Mouse (Mus musculus) heart, adult 2 months (tissue): ENCODE measurements around the gene Pde4c.

Experiments used
- CTCF ChIP-seq: fragments of 200-600 bp; IDR thresholded peaks from 2 replicates; pipeline ENCODE4 v1.8.1; 2022; ENCODE audit warnings: antibody characterized with exemption, mild to moderate bottlenecking, moderate library complexity
- EP300 ChIP-seq: fragments of 200-500 bp; IDR thresholded peaks from 2 replicates; pipeline ENCODE4 v1.6.1; 2011; ENCODE audit warnings: low read depth, low read length, control low read depth; ENCODE audit not compliant: insufficient read depth

- TF ChIP-seq CTCF, result no peak
- TF ChIP-seq EP300, result no peak
These were observed 25.7 kb downstream of the Pde4c start for GRCm38 (mm10) chr8:70749097-70749674.
